Mouse (Mus musculus) lung, postnatal 0 days (tissue): ENCODE data around the gene Brcc3.

ENCODE experiments used
- CTCF ChIP-seq: IDR thresholded peaks from 2 replicates; pipeline ENCODE4 v1.5.1; 2016; ENCODE audit warnings: antibody characterized with exemption, mild to moderate bottlenecking
- EP300 ChIP-seq: IDR thresholded peaks from 2 replicates; pipeline ENCODE4 v1.6.1; 2016; ENCODE audit warnings: antibody characterized with exemption, mild to moderate bottlenecking, control low read depth

DNA sequence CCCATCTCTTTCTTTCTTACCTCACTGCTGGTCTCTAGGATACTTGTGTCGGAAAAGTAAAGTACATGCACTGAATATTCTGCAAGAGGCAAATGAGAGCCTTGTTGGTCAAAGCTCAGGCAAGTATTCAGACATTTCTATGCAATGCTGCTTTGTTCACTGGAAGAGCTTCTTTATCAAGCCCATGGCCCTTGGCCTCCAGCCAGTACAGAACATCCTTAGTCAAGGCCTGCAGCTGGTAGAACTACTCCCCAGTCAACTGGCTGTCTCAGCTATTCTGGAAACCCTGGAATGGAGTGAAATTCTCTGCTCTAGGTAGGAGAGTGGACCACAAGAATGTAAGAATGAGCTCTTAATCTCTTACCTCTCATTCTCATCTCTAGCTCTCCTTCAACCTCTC lies 73.5 kb downstream of the Brcc3 start:
- TF ChIP-seq CTCF, result no peak
- TF ChIP-seq EP300, result no peak
